Mouse (Mus musculus) MEL (cell line): ENCODE data around the gene Zfp987. TPM values are rescaled to one million over a fixed set of nuclear protein-coding genes. Genes with fewer than 3 reads are reported as not detected.
"Not testable (repeated sequence)": the region's sequence is repeated elsewhere in the genome, so short reads cannot be mapped to it uniquely, and the experiment has no call there.

Source experiments
- DNase-seq: peaks from one replicate; pipeline ENCODE4 v3.0.0; 2011; ENCODE audit warnings: low read depth, low spot score
- H3K27ac ChIP-seq: 2 replicates; pipeline ENCODE4 v1.5.1; 2012; ENCODE audit warnings: low read depth, mild to moderate bottlenecking, control low read depth, low read length, moderate library complexity; ENCODE audit not compliant: control insufficient read depth
- H3K27me3 ChIP-seq, 2 experiments: fragments of 150-350 bp in 1 of 2; sonication (generic) in 1 of 2; 2 replicates each; pipeline ENCODE4 v1.6.1; 2012; ENCODE audit warnings: low read length in 2 of 2, mild to moderate bottlenecking in 2 of 2, improper control_type of control experiment in 1 of 2, moderate library complexity in 1 of 2; ENCODE audit not compliant: insufficient read depth in 2 of 2, control insufficient read depth in 1 of 2
- H3K36me3 ChIP-seq, 2 experiments: 2 replicates each; pipeline ENCODE4 v1.6.1; 2012 to 2014; ENCODE audit warnings: low read length in 2 of 2, improper control_type of control experiment in 1 of 2, inconsistent platforms in 1 of 2, mild to moderate bottlenecking in 1 of 2; ENCODE audit not compliant: insufficient read depth in 2 of 2, control insufficient read depth in 1 of 2
- H3K4me1 ChIP-seq, 2 experiments: fragments of 150-350 bp in 1 of 2; sonication (generic) in 1 of 2; 2 replicates each; pipeline ENCODE4 v1.6.1; 2012; ENCODE audit warnings: low read length in 2 of 2, improper control_type of control experiment in 1 of 2, mild to moderate bottlenecking in 1 of 2; ENCODE audit not compliant: insufficient read depth in 2 of 2, control insufficient read depth in 1 of 2
- H3K4me3 ChIP-seq, 2 experiments: fragments of 150-350 bp in 1 of 2; sonication (generic) in 1 of 2; 2 replicates each; pipeline ENCODE4 v1.5.1; 2012; ENCODE audit warnings: low read depth in 2 of 2, low read length in 2 of 2, mild to moderate bottlenecking in 2 of 2, moderate library complexity in 2 of 2, control low read depth in 1 of 2, improper control_type of control experiment in 1 of 2; ENCODE audit not compliant: control insufficient read depth in 1 of 2, insufficient read depth in 1 of 2
- H3K79me2 ChIP-seq: 2 replicates; pipeline ENCODE4 v1.6.1; 2012; ENCODE audit warnings: mild to moderate bottlenecking, low read length, moderate library complexity; ENCODE audit not compliant: control insufficient read depth, poor library complexity, insufficient read depth
- H3K9ac ChIP-seq: 2 replicates; pipeline ENCODE4 v1.6.1; 2012; ENCODE audit warnings: low read depth, mild to moderate bottlenecking, control low read depth, low read length, moderate library complexity; ENCODE audit not compliant: control insufficient read depth, poor library complexity, severe bottlenecking
- H3K9me3 ChIP-seq: fragments of 150-350 bp; sonication (generic); replicated peaks from 2 replicates; pipeline ENCODE4 v1.6.1; 2012; ENCODE audit warnings: mild to moderate bottlenecking, low read length, improper control_type of control experiment, moderate library complexity; ENCODE audit not compliant: insufficient read depth
- polyA plus RNA-seq, 2 experiments: library from polyadenylated mRNA; stranded (reverse) in 1 of 2; unstranded in 1 of 2; fragments of >175 nt in 1 of 2; fragments of >200 nt in 1 of 2; gene quantifications; 2 replicates each; pipeline versions ENCODE4 v1.2.1 to v1.2.4; 2012; ENCODE audit warnings: low replicate concordance in 2 of 2, low read depth in 1 of 2; ENCODE audit not compliant: insufficient read length in 2 of 2, insufficient read depth in 1 of 2, missing spikeins in 1 of 2
- total RNA-seq: library from RNA; depleted of rRNA; stranded (reverse); fragments of 300-350 nt; gene quantifications from 2 replicates; pipeline ENCODE4 v1.2.3, GENCODE M21; 2012

Zfp987 gene
- total and polyA plus RNA-seq, 3 experiments: 0.04 to 0.08 TPM; not detected in 1

GRCm38 (mm10) chr4:146064807-146065206 is 32.3 kb upstream of the Zfp987 start:
- DNase-seq, H3K27ac ChIP-seq, H3K4me1 ChIP-seq, H3K9ac ChIP-seq, H3K36me3 ChIP-seq, H3K4me3 ChIP-seq, H3K27me3 ChIP-seq, H3K79me2 ChIP-seq, H3K9me3 ChIP-seq: not testable (repeated sequence)

DNA sequence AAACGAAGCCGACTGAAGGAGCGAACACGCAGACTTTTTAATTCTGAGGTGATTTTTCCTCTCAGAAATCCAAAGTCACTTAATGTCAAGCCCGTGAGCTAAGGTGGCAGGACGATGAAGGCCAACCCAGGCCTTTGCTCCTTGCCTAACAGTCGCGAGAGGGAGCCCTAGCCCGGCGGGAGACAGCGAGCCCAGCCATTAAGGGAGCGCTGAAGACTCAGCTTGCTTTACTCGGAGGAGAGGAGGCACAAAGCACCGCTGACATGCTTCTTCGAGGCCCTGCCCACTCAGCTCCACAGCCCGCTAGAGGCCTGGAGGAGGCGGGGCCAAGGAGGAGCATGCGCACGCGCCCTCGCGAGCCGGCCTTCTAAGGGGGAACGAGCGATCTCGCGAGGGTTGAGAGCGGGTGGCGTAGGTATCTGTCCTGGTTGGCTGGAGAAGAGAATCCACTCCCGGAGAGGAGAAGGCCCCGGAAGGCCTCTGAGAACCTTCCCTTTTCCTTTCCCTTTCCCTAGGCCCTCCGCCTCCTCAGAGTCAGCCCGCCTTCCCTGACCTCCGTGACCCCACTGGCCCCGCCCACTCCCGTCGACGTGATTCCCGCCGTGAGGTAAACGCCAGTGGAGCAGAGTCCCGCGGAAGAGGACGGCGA is 30.0 kb upstream of the Zfp987 start:
- H3K9me3 ChIP-seq, DNase-seq, H3K4me3 ChIP-seq, H3K4me1 ChIP-seq, H3K9ac ChIP-seq, H3K79me2 ChIP-seq, H3K27me3 ChIP-seq, H3K27ac ChIP-seq, H3K36me3 ChIP-seq: not testable (repeated sequence)

DNA sequence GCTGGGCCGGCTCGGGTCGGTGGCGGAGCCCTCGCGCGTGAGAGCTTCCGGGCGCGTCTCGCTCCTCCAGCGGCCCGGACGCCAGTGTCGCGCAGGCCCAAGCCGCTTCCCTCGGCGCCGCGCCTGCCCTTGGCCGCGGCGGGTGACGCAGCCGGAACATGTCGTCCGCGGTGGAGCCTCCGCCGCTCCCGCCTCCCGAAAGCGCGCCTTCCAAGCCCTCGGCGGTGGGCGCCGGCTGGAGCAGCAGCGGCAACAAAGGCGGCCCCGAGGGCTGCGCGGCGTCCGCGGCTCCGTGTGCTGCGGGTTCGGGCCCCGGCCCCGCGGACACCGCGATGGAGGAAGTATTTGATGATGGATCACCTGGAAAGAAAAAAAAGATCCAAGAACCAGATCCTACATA is 29.5 kb upstream of the Zfp987 start:
- not testable (repeated sequence) for H3K4me3 ChIP-seq, H3K79me2 ChIP-seq, H3K4me1 ChIP-seq, DNase-seq, H3K27me3 ChIP-seq, H3K36me3 ChIP-seq, H3K9me3 ChIP-seq, H3K9ac ChIP-seq, H3K27ac ChIP-seq

DNA sequence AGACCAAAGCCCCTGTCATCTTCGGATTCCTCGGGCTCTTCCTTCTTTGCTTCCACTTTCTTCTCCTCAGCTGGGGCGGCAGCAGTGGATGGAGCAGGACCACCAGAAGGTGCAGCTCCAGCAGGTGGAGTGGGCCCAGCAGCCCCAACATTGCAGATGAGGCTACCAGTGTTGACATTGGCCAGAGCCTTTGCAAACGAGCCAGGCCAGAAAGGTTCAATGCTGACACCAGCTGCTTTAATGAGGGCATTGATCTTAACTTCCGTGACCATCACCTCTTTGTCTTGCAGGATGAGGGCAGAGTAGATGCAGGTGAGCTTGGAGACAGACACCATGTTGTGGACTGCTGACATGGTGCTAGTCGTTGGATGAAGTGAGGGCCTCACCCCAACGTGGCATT is 23.8 kb upstream of the Zfp987 start:
- not testable (repeated sequence) for H3K27me3 ChIP-seq

GRCm38 (mm10) chr4:146101448-146101847 is 4.3 kb downstream of the Zfp987 start:
- not testable (repeated sequence) for H3K9ac ChIP-seq

More for the DNA sequence above, 23.8 kb upstream of the Zfp987 start:
- H3K79me2 ChIP-seq, H3K27ac ChIP-seq, H3K4me3 ChIP-seq, DNase-seq, H3K9ac ChIP-seq, H3K4me1 ChIP-seq, H3K36me3 ChIP-seq, H3K9me3 ChIP-seq: not testable (repeated sequence)

GRCm38 (mm10) chr4:146156524-146156923 is 59.4 kb downstream of the Zfp987 start, which contains the start of gene Zfp600:
TSS of gene Zfp600 (plus strand) at chr4:146156824.
- DNase-seq, H3K4me3 ChIP-seq, H3K4me1 ChIP-seq, H3K36me3 ChIP-seq, H3K79me2 ChIP-seq, H3K27ac ChIP-seq, H3K27me3 ChIP-seq, H3K9ac ChIP-seq, H3K9me3 ChIP-seq: not testable (repeated sequence)

More at GRCm38 (mm10) chr4:146101448-146101847, 4.3 kb downstream of the Zfp987 start:
- not testable (repeated sequence) for H3K27ac ChIP-seq, H3K4me1 ChIP-seq, DNase-seq, H3K9me3 ChIP-seq, H3K27me3 ChIP-seq, H3K36me3 ChIP-seq, H3K79me2 ChIP-seq, H3K4me3 ChIP-seq

DNA sequence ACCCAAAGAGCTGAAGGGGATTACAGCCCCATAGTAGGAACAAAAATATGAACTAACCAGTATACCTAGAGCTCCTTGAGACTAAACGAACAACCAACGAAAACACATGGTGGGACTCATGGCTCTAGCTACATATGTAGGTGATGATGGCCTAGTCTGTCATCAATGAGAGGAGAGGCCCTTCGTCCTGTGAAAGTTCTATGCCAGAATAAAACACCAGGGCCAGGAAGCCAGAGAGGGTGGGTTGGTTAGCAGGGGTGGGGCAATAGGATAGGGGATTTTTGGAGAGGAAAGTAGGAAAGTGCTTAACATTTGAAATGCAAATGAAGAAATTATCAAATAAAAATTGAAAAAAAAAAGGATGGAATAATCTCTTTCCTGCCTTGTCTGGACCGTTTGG is 65.8 kb downstream of the Zfp987 start:
- not testable (repeated sequence) for H3K79me2 ChIP-seq, H3K27me3 ChIP-seq, H3K9ac ChIP-seq, DNase-seq, H3K36me3 ChIP-seq, H3K4me1 ChIP-seq, H3K4me3 ChIP-seq, H3K9me3 ChIP-seq, H3K27ac ChIP-seq
